Mouse (Mus musculus): ENCODE results near the gene Dpp8. TPM values are rescaled to one million over a fixed set of nuclear protein-coding genes. Genes with fewer than 3 reads are reported as not detected.
"Not testable (repeated sequence)": the region's sequence is repeated elsewhere in the genome, so short reads cannot be mapped to it uniquely, and the experiment has no call there.

The Dpp8 gene
- polyA plus RNA-seq, 1 experiment from 2014 or later: 34.7 TPM

GRCm38 (mm10) chr9:65070587-65070986, 38.4 kb downstream of the Dpp8 start:
- Histone ChIP-seq H3K36me3 (ENCODE audit: control insufficient read depth, insufficient read depth, low read length) (peaks cover 15% of the 10 kb centered on the region), H3K4me3 (ENCODE audit: low read depth, low read length) (no peak overlapping the region), H3K4me2 (ENCODE audit: low read depth) (no peak overlapping the region), H3K27me3 (ENCODE audit: control insufficient read depth, insufficient read depth, low read length) (no peaks in the 10 kb centered on the region), H3K9ac (ENCODE audit: low read length) (no peak overlapping the region), H3K9me3 (ENCODE audit: control insufficient read depth, low read length) (no peaks in the 10 kb centered on the region), H3K27ac (ENCODE audit: low read depth, low read length) (no peak overlapping the region), H3K4me1 (ENCODE audit: control insufficient read depth, insufficient read depth, low read length) (no peaks in the 10 kb centered on the region)
- WGBS: 94% methylated on average over 3 of the region's 3 CpGs
- ATAC-seq (ENCODE audit: insufficient read depth, low FRiP score, low TSS enrichment) (no peak), DNase-seq (ENCODE audit: low spot score) (no peak)

GRCm38 (mm10) chr9:65073555-65073954, 41.3 kb downstream of the Dpp8 start:
- H3K27me3 ChIP-seq (ENCODE audit: control insufficient read depth, insufficient read depth, low read length): no peaks in the 10 kb centered on the region
- ATAC-seq (ENCODE audit: insufficient read depth, low FRiP score, low TSS enrichment) (no peak), DNase-seq (ENCODE audit: low spot score) (no peak)
- no peak overlapping the region for H3K9ac ChIP-seq (ENCODE audit: low read length)
- H3K4me1 ChIP-seq (ENCODE audit: control insufficient read depth, insufficient read depth, low read length): no peaks in the 10 kb centered on the region
- no peaks in the 10 kb centered on the region for H3K9me3 ChIP-seq (ENCODE audit: control insufficient read depth, low read length)
- 71% methylated on average over 9 of the region's 9 CpGs for WGBS
- no peak overlapping the region for H3K4me3 ChIP-seq (ENCODE audit: low read depth, low read length)
- peaks cover 14% of the 10 kb centered on the region for H3K36me3 ChIP-seq (ENCODE audit: control insufficient read depth, insufficient read depth, low read length)
- no peak overlapping the region for H3K4me2 ChIP-seq (ENCODE audit: low read depth)
- H3K27ac ChIP-seq (ENCODE audit: low read depth, low read length): no peak overlapping the region

GRCm38 (mm10) chr9:65074251-65074650, 42.0 kb downstream of the Dpp8 start:
- Histone ChIP-seq H3K4me1 (ENCODE audit: control insufficient read depth, insufficient read depth, low read length) (no peaks in the 10 kb centered on the region), H3K36me3 (ENCODE audit: control insufficient read depth, insufficient read depth, low read length) (peaks cover 11% of the 10 kb centered on the region), H3K9ac (ENCODE audit: low read length) (no peak overlapping the region), H3K27ac (ENCODE audit: low read depth, low read length) (no peak overlapping the region), H3K4me2 (ENCODE audit: low read depth) (no peak overlapping the region), H3K27me3 (ENCODE audit: control insufficient read depth, insufficient read depth, low read length) (no peaks in the 10 kb centered on the region), H3K9me3 (ENCODE audit: control insufficient read depth, low read length) (no peaks in the 10 kb centered on the region), H3K4me3 (ENCODE audit: low read depth, low read length) (no peak overlapping the region)
- 90% methylated on average over 15 of the region's 15 CpGs for WGBS
- ATAC-seq (ENCODE audit: insufficient read depth, low FRiP score, low TSS enrichment) (no peak), DNase-seq (ENCODE audit: low spot score) (no peak)

GRCm38 (mm10) chr9:65074855-65075493, 42.8 kb downstream of the Dpp8 start:
- no peaks in the 10 kb centered on the region for H3K27me3 ChIP-seq (ENCODE audit: control insufficient read depth, insufficient read depth, low read length)
- H3K9me3 ChIP-seq (ENCODE audit: control insufficient read depth, low read length): no peaks in the 10 kb centered on the region
- H3K4me3 ChIP-seq (ENCODE audit: low read depth, low read length): no peak overlapping the region
- DNase-seq (ENCODE audit: low spot score): no peak
- H3K36me3 ChIP-seq (ENCODE audit: control insufficient read depth, insufficient read depth, low read length): peaks cover 10% of the 10 kb centered on the region
- 87% methylated on average over 6 of the region's 6 CpGs for WGBS
- no peak overlapping the region for H3K27ac ChIP-seq (ENCODE audit: low read depth, low read length)
- no peak for ATAC-seq (ENCODE audit: insufficient read depth, low FRiP score, low TSS enrichment)
- no peak overlapping the region for H3K4me2 ChIP-seq (ENCODE audit: low read depth)
- no peak overlapping the region for H3K9ac ChIP-seq (ENCODE audit: low read length)
- H3K4me1 ChIP-seq (ENCODE audit: control insufficient read depth, insufficient read depth, low read length): no peaks in the 10 kb centered on the region

GRCm38 (mm10) chr9:65077536-65077935, 45.3 kb downstream of the Dpp8 start:
- Histone ChIP-seq H3K27me3 (ENCODE audit: control insufficient read depth, insufficient read depth, low read length) (no peaks in the 10 kb centered on the region), H3K27ac (ENCODE audit: low read depth, low read length) (no peak overlapping the region), H3K4me3 (ENCODE audit: low read depth, low read length) (no peak overlapping the region), H3K9ac (ENCODE audit: low read length) (no peak overlapping the region), H3K4me2 (ENCODE audit: low read depth) (no peak overlapping the region), H3K36me3 (ENCODE audit: control insufficient read depth, insufficient read depth, low read length) (peaks cover 11% of the 10 kb centered on the region), H3K9me3 (ENCODE audit: control insufficient read depth, low read length) (no peaks in the 10 kb centered on the region), H3K4me1 (ENCODE audit: control insufficient read depth, insufficient read depth, low read length) (no peaks in the 10 kb centered on the region)
- WGBS: 93% methylated on average over 5 of the region's 5 CpGs
- ATAC-seq (ENCODE audit: insufficient read depth, low FRiP score, low TSS enrichment): no peak
- DNase-seq (ENCODE audit: low spot score): no peak

GRCm38 (mm10) chr9:65080141-65080540, 47.9 kb downstream of the Dpp8 start:
- H3K4me2 ChIP-seq (ENCODE audit: low read depth); H3K4me3 ChIP-seq (ENCODE audit: low read depth, low read length); H3K36me3 ChIP-seq (ENCODE audit: control insufficient read depth, insufficient read depth, low read length); H3K4me1 ChIP-seq (ENCODE audit: control insufficient read depth, insufficient read depth, low read length); H3K9me3 ChIP-seq (ENCODE audit: control insufficient read depth, low read length); H3K27ac ChIP-seq (ENCODE audit: low read depth, low read length); ATAC-seq (ENCODE audit: insufficient read depth, low FRiP score, low TSS enrichment); DNase-seq (ENCODE audit: low spot score); H3K27me3 ChIP-seq (ENCODE audit: control insufficient read depth, insufficient read depth, low read length); H3K9ac ChIP-seq (ENCODE audit: low read length): not testable (repeated sequence)
- 88% methylated on average over 2 of the region's 2 CpGs for WGBS

- DNase-seq (ENCODE audit: low spot score) (no peak), ATAC-seq (ENCODE audit: insufficient read depth, low FRiP score, low TSS enrichment) (no peak)
- H3K27ac ChIP-seq (ENCODE audit: low read depth, low read length): no peak overlapping the region
- H3K9ac ChIP-seq (ENCODE audit: low read length): no peak overlapping the region
- 93% methylated on average over 18 of the region's 18 CpGs for WGBS
- peaks cover 7% of the 10 kb centered on the region; the same call in 1 of the 2 replicates for H3K36me3 ChIP-seq (ENCODE audit: control insufficient read depth, insufficient read depth, low read length)
- no peak overlapping the region for H3K4me2 ChIP-seq (ENCODE audit: low read depth)
- H3K9me3 ChIP-seq (ENCODE audit: control insufficient read depth, low read length): no peaks in the 10 kb centered on the region
- no peak overlapping the region for H3K4me3 ChIP-seq (ENCODE audit: low read depth, low read length)
- H3K4me1 ChIP-seq (ENCODE audit: control insufficient read depth, insufficient read depth, low read length): no peaks in the 10 kb centered on the region
- H3K27me3 ChIP-seq (ENCODE audit: control insufficient read depth, insufficient read depth, low read length): no peaks in the 10 kb centered on the region
Measured at GRCm38 (mm10) chr9:65083075-65083765, 51.0 kb downstream of the Dpp8 start.

GRCm38 (mm10) chr9:65084198-65084807, 52.1 kb downstream of the Dpp8 start:
- H3K27me3 ChIP-seq (ENCODE audit: control insufficient read depth, insufficient read depth, low read length): no peaks in the 10 kb centered on the region
- H3K4me3 ChIP-seq (ENCODE audit: low read depth, low read length): no peak overlapping the region
- DNase-seq (ENCODE audit: low spot score): no peak
- H3K36me3 ChIP-seq (ENCODE audit: control insufficient read depth, insufficient read depth, low read length): peaks cover 5% of the 10 kb centered on the region; the same call in 1 of the 2 replicates
- H3K4me2 ChIP-seq (ENCODE audit: low read depth): no peak overlapping the region
- WGBS: 82% methylated on average over 7 of the region's 7 CpGs
- ATAC-seq (ENCODE audit: insufficient read depth, low FRiP score, low TSS enrichment): no peak
- no peak overlapping the region for H3K9ac ChIP-seq (ENCODE audit: low read length)
- H3K27ac ChIP-seq (ENCODE audit: low read depth, low read length): no peak overlapping the region
- H3K4me1 ChIP-seq (ENCODE audit: control insufficient read depth, insufficient read depth, low read length): no peaks in the 10 kb centered on the region
- H3K9me3 ChIP-seq (ENCODE audit: control insufficient read depth, low read length): no peaks in the 10 kb centered on the region

GRCm38 (mm10) chr9:65085270-65085669, 53.1 kb downstream of the Dpp8 start:
- Histone ChIP-seq H3K27ac (ENCODE audit: low read depth, low read length) (no peak overlapping the region), H3K9ac (ENCODE audit: low read length) (no peak overlapping the region), H3K9me3 (ENCODE audit: control insufficient read depth, low read length) (no peaks in the 10 kb centered on the region), H3K4me1 (ENCODE audit: control insufficient read depth, insufficient read depth, low read length) (no peaks in the 10 kb centered on the region), H3K36me3 (ENCODE audit: control insufficient read depth, insufficient read depth, low read length) (peaks cover 5% of the 10 kb centered on the region; the same call in 1 of the 2 replicates), H3K4me3 (ENCODE audit: low read depth, low read length) (no peak overlapping the region), H3K27me3 (ENCODE audit: control insufficient read depth, insufficient read depth, low read length) (no peaks in the 10 kb centered on the region), H3K4me2 (ENCODE audit: low read depth) (no peak overlapping the region)
- DNase-seq (ENCODE audit: low spot score) (no peak), ATAC-seq (ENCODE audit: insufficient read depth, low FRiP score, low TSS enrichment) (no peak)
- 95% methylated on average over 1 of the region's 1 CpGs for WGBS
